Mouse (Mus musculus) stomach, postnatal 0 days (tissue): ENCODE results near the gene Wasl. TPM values are rescaled to one million over a fixed set of nuclear protein-coding genes. Genes with fewer than 3 reads are reported as not detected.
A peak's percentile ranks its signal among the peaks of the same experiment; 100 is the strongest.

ENCODE experiments used
- ATAC-seq: fragments of 200-750 bp; cut with Nextera tagmentation; 2 replicates; pipeline ENCODE4 v1.8.0; 2017; ENCODE audit not compliant: low FRiP score, low TSS enrichment
- DNase-seq: peaks from one replicate; pipeline ENCODE4 v3.0.0-alpha.2; 2016; ENCODE audit warnings: low spot score
- H3K27ac ChIP-seq: fragments of 300-500 bp; sonication (generic); replicated peaks from 2 replicates; pipeline ENCODE4 v1.5.1; 2014; ENCODE audit warnings: mild to moderate bottlenecking, control low read depth
- H3K27me3 ChIP-seq: fragments of 300-500 bp; sonication (generic); 2 replicates; pipeline ENCODE4 v1.6.1; 2014; ENCODE audit warnings: low read length; ENCODE audit not compliant: control insufficient read depth, insufficient read depth
- H3K36me3 ChIP-seq: fragments of 300-500 bp; sonication (generic); 2 replicates; pipeline ENCODE4 v1.6.1; 2014; ENCODE audit warnings: low read length, mixed read lengths; ENCODE audit not compliant: control insufficient read depth, insufficient read depth
- H3K4me1 ChIP-seq: fragments of 300-500 bp; sonication (generic); replicated peaks from 2 replicates; pipeline ENCODE4 v1.6.1; 2014; ENCODE audit warnings: antibody characterized with exemption; ENCODE audit not compliant: control insufficient read depth, insufficient read depth
- H3K4me2 ChIP-seq: fragments of 300-500 bp; sonication (generic); replicated peaks from 2 replicates; pipeline ENCODE4 v1.6.1; 2014; ENCODE audit warnings: low read depth, mild to moderate bottlenecking, control low read depth, moderate library complexity
- H3K4me3 ChIP-seq: fragments of 300-500 bp; sonication (generic); 2 replicates; pipeline ENCODE4 v1.5.1; 2014; ENCODE audit warnings: low read depth, low read length, control low read depth
- H3K9ac ChIP-seq: fragments of 300-500 bp; sonication (generic); 2 replicates; pipeline ENCODE4 v1.6.1; 2014; ENCODE audit warnings: mild to moderate bottlenecking, low read length, control low read depth, mixed read lengths
- H3K9me3 ChIP-seq: fragments of 300-500 bp; sonication (generic); 2 replicates; pipeline ENCODE4 v1.6.1; 2016; ENCODE audit warnings: low read length; ENCODE audit not compliant: control insufficient read depth
- CTCF ChIP-seq: IDR thresholded peaks from 2 replicates; pipeline ENCODE4 v1.5.1; 2016; ENCODE audit warnings: antibody characterized with exemption, low read depth, mild to moderate bottlenecking, moderate library complexity
- EP300 ChIP-seq: optimal IDR thresholded peaks from 2 replicates; pipeline ENCODE3; 2016; ENCODE audit warnings: antibody characterized with exemption
- WGBS: fragments of 180-500 bp; shearing (Covaris S2); extraction: QIAGEN DNeasy Blood & Tissue Kit; methylation state at CpG from one replicate; pipeline ENCODE4 v1.1.7; 2014; 5-methylcytosine and 5-hydroxymethylcytosine counted together
- polyA plus RNA-seq: library from polyadenylated mRNA; unstranded; fragments of >200 nt; fragmentation: Nextera tagmentation; extraction: Ambion mirVana; gene quantifications from 2 replicates; pipeline ENCODE4 v1.2.1, GENCODE M21; 2015

Wasl gene
- polyA plus RNA-seq, 1 experiment from 2014 or later: 80.9 TPM

DNA sequence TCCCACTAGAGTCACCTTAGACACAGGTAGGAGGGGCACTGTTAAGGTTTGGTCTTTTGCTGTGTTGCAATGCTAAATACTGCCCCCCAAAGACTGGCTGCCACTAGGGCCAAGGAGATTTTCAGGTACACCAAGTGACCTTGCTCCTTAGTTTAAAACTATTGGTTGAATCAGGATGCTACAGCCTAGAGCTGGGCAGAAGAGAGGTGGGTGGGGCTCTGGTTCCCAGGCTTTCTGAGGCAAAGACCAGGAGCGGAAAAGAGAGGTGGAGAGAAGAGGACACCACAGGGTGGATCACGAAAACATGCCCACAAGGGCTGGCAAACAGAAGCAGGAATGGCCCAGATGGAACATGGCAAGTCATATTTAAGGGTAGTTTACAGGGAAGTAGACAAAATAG, 22.6 kb downstream of the Wasl start:
- no peaks in the 10 kb centered on the region for H3K27me3 ChIP-seq
- TF ChIP-seq EP300: no peak
- TF ChIP-seq CTCF: no peak
- H3K4me2 ChIP-seq: no peak overlapping the region
- no peaks in the 10 kb centered on the region for H3K36me3 ChIP-seq
- H3K4me1 ChIP-seq: no peaks in the 10 kb centered on the region; the same call in 1 of the 2 replicates
- no peak for ATAC-seq
- H3K27ac ChIP-seq: no peak overlapping the region
- H3K9ac ChIP-seq: no peak overlapping the region
- no peak overlapping the region for H3K4me3 ChIP-seq
- 94% methylated on average over 2 of the region's 2 CpGs for WGBS
- no peak for DNase-seq
- H3K9me3 ChIP-seq: no peaks in the 10 kb centered on the region

- Histone ChIP-seq H3K4me2 (no peak overlapping the region), H3K9me3 (no peaks in the 10 kb centered on the region), H3K4me1 (no peaks in the 10 kb centered on the region), H3K36me3 (no peaks in the 10 kb centered on the region), H3K27ac (no peak overlapping the region), H3K9ac (no peak overlapping the region), H3K27me3 (no peaks in the 10 kb centered on the region), H3K4me3 (no peak overlapping the region)
- 81% methylated on average over 4 of the region's 4 CpGs for WGBS
- DNase-seq: no peak
- no peak for TF ChIP-seq EP300
- no peak for TF ChIP-seq CTCF
- no peak for ATAC-seq
Measured at GRCm38 (mm10) chr6:24641286-24641685, 23.5 kb downstream of the Wasl start.

DNA sequence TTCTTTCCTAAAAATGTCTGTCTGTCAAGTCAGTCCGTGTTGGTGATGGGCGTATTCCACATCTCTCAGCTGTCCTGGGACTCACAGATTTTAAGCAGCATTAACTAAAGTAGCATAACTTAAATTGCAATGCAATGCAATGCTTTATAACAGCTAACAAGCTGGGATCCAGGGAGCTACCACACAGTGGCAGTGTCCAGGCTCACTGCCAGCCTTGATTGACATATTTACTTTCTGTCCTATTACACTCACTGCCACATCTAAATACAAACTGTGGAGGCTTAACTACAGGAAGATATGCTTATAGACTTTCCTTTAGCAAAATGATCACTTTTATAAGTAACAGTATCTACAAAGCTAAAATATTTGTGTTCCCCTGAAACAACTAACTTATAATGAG, 29.0 kb downstream of the Wasl start:
- no peaks in the 10 kb centered on the region for H3K4me1 ChIP-seq
- H3K4me3 ChIP-seq: no peak overlapping the region
- 70% methylated on average over 2 of the region's 2 CpGs for WGBS
- H3K27ac ChIP-seq: no peak overlapping the region
- DNase-seq (no peak), ATAC-seq (no peak)
- H3K36me3 ChIP-seq: peaks cover 8% of the 10 kb centered on the region; the same call in 1 of the 2 replicates
- no peak for TF ChIP-seq EP300
- TF ChIP-seq CTCF: peak; percentile 55
- no peak overlapping the region for H3K9ac ChIP-seq
- no peaks in the 10 kb centered on the region for H3K27me3 ChIP-seq
- H3K9me3 ChIP-seq: no peaks in the 10 kb centered on the region
- H3K4me2 ChIP-seq: no peak overlapping the region

- no peak overlapping the region for H3K4me2 ChIP-seq
- 85% methylated on average over 3 of the region's 3 CpGs for WGBS
- no peaks in the 10 kb centered on the region for H3K4me1 ChIP-seq
- no peak overlapping the region for H3K9ac ChIP-seq
- TF ChIP-seq CTCF: no peak
- TF ChIP-seq EP300: no peak
- no peaks in the 10 kb centered on the region for H3K27me3 ChIP-seq
- H3K9me3 ChIP-seq: no peaks in the 10 kb centered on the region
- H3K4me3 ChIP-seq: no peak overlapping the region
- H3K27ac ChIP-seq: no peak overlapping the region
- no peak for DNase-seq
- ATAC-seq: no peak
- H3K36me3 ChIP-seq: peaks cover 8% of the 10 kb centered on the region; the same call in 1 of the 2 replicates
Measured at GRCm38 (mm10) chr6:24634065-24634464, 30.7 kb downstream of the Wasl start.

DNA sequence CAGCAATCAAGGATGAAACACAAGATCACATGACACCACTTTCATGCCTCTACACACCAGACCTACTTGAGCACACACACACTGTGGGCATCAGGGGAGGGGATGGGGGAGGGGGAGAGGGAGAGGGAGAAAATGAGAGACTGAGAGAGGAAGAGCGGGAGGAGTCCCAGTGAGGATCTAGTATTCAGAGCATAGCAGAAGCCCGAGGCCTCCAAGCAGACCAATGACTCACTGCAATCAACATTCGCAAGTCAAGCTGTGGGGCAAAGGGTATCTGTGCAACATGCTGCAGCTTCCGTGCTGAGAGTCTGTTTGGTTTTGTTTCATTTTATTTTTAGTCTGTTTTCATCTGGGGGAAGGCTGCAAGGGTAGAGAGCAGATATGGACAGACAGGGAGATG, 32.7 kb downstream of the Wasl start:
- ATAC-seq (peak; percentile 91), DNase-seq (peak; percentile 45)
- peaks cover 8% of the 10 kb centered on the region; the same call in 1 of the 2 replicates for H3K36me3 ChIP-seq
- H3K9ac ChIP-seq: no peak overlapping the region
- H3K4me1 ChIP-seq: no peaks in the 10 kb centered on the region
- no peak overlapping the region for H3K4me3 ChIP-seq
- TF ChIP-seq EP300 (no peak), CTCF (no peak)
- H3K27me3 ChIP-seq: no peaks in the 10 kb centered on the region
- H3K27ac ChIP-seq: no peak overlapping the region
- no peak overlapping the region for H3K4me2 ChIP-seq
- 61% methylated on average over 4 of the region's 4 CpGs for whole genome bisulfite sequencing
- no peaks in the 10 kb centered on the region for H3K9me3 ChIP-seq

- Histone ChIP-seq H3K27ac (no peak overlapping the region), H3K9me3 (no peaks in the 10 kb centered on the region), H3K36me3 (peaks cover 10% of the 10 kb centered on the region; the same call in 1 of the 2 replicates), H3K4me3 (no peak overlapping the region), H3K27me3 (no peaks in the 10 kb centered on the region), H3K4me2 (no peak overlapping the region), H3K4me1 (no peaks in the 10 kb centered on the region), H3K9ac (no peak overlapping the region)
- 73% methylated on average over 1 of the region's 1 CpGs for WGBS
- no peak for TF ChIP-seq EP300
- no peak for TF ChIP-seq CTCF
- no peak for ATAC-seq
- no peak for DNase-seq
Measured at GRCm38 (mm10) chr6:24628499-24628898, 36.3 kb downstream of the Wasl start.
